Mouse (Mus musculus) ES-Bruce4 (cell line): ENCODE measurements around the gene Rhoq.

Source experiments
- CTCF ChIP-seq: IDR thresholded peaks from one replicate; pipeline ENCODE4 v1.8.1; 2011; ENCODE audit warnings: low read depth, low read length
- EP300 ChIP-seq: IDR thresholded peaks from 2 replicates; pipeline ENCODE4 v1.6.1; 2011; ENCODE audit warnings: low read depth, low read length; ENCODE audit not compliant: insufficient read depth
- POLR2A ChIP-seq: IDR thresholded peaks from one replicate; pipeline ENCODE4 v1.8.1; 2011; ENCODE audit warnings: low read length; ENCODE audit not compliant: insufficient read depth

DNA sequence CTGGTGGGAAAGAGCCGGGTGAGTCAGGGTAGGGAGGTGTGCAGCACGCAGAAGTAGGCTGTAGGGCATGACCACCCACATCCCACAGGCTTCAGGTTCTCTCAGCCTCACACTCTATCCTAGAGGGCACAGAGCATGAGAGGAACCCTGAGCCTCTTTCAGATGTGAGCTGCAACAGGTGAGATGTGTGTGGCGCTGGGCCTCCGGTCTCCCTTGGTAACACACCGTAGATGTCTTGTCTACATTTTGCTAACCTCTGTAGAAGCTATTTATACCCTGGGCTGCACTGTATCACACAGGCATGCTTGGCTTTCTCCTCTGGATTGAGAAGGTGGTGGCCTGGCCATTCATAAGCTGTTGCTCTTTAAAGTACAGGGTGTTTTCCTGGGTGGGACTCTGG is 5.7 kb downstream of the Rhoq start:
- TF ChIP-seq POLR2A = no peak
- no peak for TF ChIP-seq CTCF
- no peak for TF ChIP-seq EP300
